Mouse (Mus musculus) forebrain, embryonic 15.5 days (tissue): ENCODE measurements around the gene Tmem128. TPM values are rescaled to one million over a fixed set of nuclear protein-coding genes. Genes with fewer than 3 reads are reported as not detected.

Source experiments
- ATAC-seq: fragments of 200-750 bp; cut with Nextera tagmentation; replicated peaks from 2 replicates; pipeline ENCODE4 v1.8.0; 2017; ENCODE audit warnings: mild to moderate bottlenecking, moderate TSS enrichment, moderate library complexity
- H3K27ac ChIP-seq: fragments of 300-500 bp; sonication (generic); replicated peaks from 2 replicates; pipeline ENCODE4 v1.5.1; 2015; ENCODE audit warnings: mild to moderate bottlenecking, inconsistent platforms
- H3K27me3 ChIP-seq: fragments of 300-500 bp; sonication (generic); 2 replicates; pipeline ENCODE4 v1.6.1; 2015; ENCODE audit warnings: inconsistent platforms
- H3K36me3 ChIP-seq: fragments of 300-500 bp; sonication (generic); 2 replicates; pipeline ENCODE4 v1.6.1; 2015; ENCODE audit warnings: mild to moderate bottlenecking, inconsistent platforms
- H3K4me1 ChIP-seq: fragments of 300-500 bp; sonication (generic); 2 replicates; pipeline ENCODE4 v1.6.1; 2015; ENCODE audit warnings: inconsistent platforms
- H3K4me2 ChIP-seq: fragments of 300-500 bp; sonication (generic); replicated peaks from 2 replicates; pipeline ENCODE4 v1.6.1; 2015; ENCODE audit warnings: mild to moderate bottlenecking, inconsistent platforms
- H3K4me3 ChIP-seq: fragments of 300-500 bp; sonication (generic); 2 replicates; pipeline ENCODE4 v1.5.1; 2015; ENCODE audit warnings: mild to moderate bottlenecking, inconsistent platforms
- H3K9ac ChIP-seq: fragments of 300-500 bp; sonication (generic); replicated peaks from 2 replicates; pipeline ENCODE4 v1.6.1; 2015; ENCODE audit warnings: mild to moderate bottlenecking, inconsistent platforms
- H3K9me3 ChIP-seq: fragments of 300-500 bp; sonication (generic); 2 replicates; pipeline ENCODE4 v1.6.1; 2016; ENCODE audit warnings: inconsistent platforms
- WGBS: fragments of 180-500 bp; shearing (Covaris S2); methylation state at CpG from one replicate; pipeline ENCODE4 v1.1.7; 2015; ENCODE audit warnings: mixed read lengths; 5-methylcytosine and 5-hydroxymethylcytosine counted together
- polyA plus RNA-seq: library from polyadenylated mRNA; unstranded; fragments of >200 nt; fragmentation: Nextera tagmentation; extraction: Ambion mirVana; gene quantifications from 2 replicates; pipeline ENCODE4 v1.2.1, GENCODE M21; 2015

Tmem128 gene
- polyA plus RNA-seq, 1 experiment from 2014 or later = 95.0 TPM

DNA sequence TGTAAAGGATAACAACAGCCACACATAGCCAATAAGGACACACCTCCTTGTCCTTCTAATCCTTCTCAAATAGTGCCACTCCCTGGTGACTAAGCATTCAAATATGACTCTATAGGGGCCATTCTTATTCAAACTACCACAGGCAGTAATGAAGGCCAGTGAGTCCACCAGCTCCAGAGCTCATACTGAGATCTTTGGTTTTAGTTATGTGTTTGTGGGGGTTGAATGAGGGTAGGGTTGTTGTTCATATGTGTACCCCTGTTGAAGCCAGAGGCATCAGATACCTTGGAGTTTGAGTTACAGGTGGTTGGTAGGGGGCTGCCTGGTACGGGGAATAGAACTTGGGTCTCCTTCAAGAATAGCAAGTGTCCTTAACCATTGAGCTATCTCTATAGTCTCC, 3.4 kb upstream of the Tmem128 start:
- H3K27ac ChIP-seq = no peak overlapping the region
- peaks cover 8% of the 10 kb centered on the region for H3K4me1 ChIP-seq
- no peak overlapping the region for H3K4me3 ChIP-seq
- no peaks in the 10 kb centered on the region for H3K27me3 ChIP-seq
- 96% methylated on average over 1 of the region's 1 CpGs for WGBS
- no peak for ATAC-seq
- H3K9ac ChIP-seq = no peak overlapping the region
- no peaks in the 10 kb centered on the region for H3K9me3 ChIP-seq
- H3K4me2 ChIP-seq = no peak overlapping the region
- no peaks in the 10 kb centered on the region for H3K36me3 ChIP-seq

DNA sequence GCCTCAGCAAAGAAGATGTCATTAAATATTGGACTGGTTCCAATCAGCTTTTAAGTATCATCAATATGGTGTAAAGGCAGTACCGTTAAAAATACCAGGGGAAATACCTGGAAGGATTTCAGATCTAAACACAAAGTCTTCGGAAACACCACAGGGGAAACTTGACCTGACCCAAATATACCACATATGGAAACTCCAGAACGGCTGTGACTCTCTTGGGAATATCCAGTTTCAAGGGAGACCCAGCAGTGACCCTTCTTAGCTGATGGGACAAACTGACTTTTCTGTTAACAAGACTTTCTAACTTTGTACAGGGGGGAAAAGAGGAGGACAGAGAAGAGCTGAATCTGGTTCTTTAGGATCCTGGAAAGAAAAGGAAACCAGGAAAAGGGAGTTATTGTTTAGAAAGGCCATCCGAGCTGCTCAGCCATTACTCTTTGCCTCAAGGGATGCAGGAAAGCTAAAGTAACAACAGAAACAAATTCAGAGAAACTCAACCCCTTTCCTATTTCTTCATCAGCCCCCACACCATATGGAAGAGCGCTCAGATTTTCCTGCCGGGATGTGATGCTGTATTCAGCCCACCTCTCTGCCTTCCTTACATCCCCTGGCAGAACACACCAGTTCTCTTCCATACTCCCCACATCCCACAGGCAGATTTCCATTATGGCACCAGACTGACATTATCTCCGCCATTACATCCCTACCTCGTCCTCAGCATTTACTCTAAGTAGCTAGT, 1.8 kb upstream of the Tmem128 start:
- 90% methylated on average over 8 of the region's 8 CpGs for WGBS
- Histone ChIP-seq H3K27ac (no peak overlapping the region), H3K4me2 (no peak overlapping the region), H3K27me3 (no peaks in the 10 kb centered on the region), H3K9ac (no peak overlapping the region), H3K36me3 (peaks cover 9% of the 10 kb centered on the region; the same call in 1 of the 2 replicates), H3K4me3 (no peak overlapping the region), H3K4me1 (peaks cover 8% of the 10 kb centered on the region), H3K9me3 (no peaks in the 10 kb centered on the region)
- no peak for ATAC-seq

DNA sequence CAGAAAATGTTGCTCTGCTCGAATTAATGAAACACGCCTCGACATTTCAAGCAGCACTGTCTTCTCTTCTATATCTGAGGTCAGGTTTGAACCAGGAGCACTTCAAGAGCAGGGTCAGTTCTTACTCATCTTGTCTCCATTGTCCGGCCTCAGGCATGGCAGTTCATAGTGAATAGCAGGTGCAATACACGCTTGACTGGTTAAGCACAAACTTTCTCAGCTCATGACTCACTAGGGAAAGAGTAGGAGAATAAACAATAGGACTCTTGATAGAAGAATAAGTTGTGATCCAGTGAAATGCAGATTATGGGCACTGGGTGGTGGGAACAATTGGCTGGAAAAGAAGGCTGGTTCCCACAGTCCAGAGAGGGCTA, 1.2 kb upstream of the Tmem128 start:
- H3K36me3 ChIP-seq = peaks cover 14% of the 10 kb centered on the region; the same call in 1 of the 2 replicates
- H3K4me3 ChIP-seq = no peak overlapping the region
- H3K9me3 ChIP-seq = no peaks in the 10 kb centered on the region
- no peak overlapping the region for H3K27ac ChIP-seq
- H3K4me2 ChIP-seq = no peak overlapping the region
- 87% methylated on average over 5 of the region's 5 CpGs for WGBS
- ATAC-seq = no peak
- no peaks in the 10 kb centered on the region for H3K27me3 ChIP-seq
- no peak overlapping the region for H3K9ac ChIP-seq
- peaks cover 8% of the 10 kb centered on the region for H3K4me1 ChIP-seq

DNA sequence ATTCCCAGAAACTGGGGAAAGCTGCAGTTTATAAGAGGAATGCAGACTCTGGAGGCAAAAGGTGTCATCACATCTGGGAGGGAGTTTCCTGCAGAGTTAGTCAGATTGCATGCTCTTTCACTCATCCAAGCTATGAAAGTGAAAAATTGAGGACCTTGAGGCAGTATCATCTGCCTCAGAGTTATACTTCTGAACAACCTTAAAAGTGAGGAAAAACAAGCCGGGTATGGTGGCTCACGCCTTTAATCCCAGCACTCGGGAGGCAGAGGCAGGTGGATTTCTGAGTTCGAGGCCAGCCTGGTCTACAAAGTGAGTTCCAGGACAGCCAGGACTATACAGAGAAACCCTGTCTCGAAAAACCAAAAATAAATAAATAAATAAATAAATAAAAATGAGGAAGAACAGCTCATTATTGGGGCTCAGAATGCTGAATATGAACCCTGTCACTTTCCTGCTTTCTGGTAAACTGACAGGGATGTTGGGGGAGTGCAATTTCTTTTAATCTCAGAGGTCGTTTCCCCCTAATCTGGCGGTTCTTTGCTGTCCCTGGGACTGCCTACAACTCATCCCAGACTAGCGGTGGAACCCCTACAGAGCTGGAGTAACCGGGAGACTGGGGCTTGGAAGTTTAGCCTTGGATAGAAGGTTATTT, 404 bp upstream of the Tmem128 start:
- Histone ChIP-seq H3K4me3 (peak overlapping the region; percentile 62), H3K36me3 (peaks cover 23% of the 10 kb centered on the region), H3K9ac (peak overlapping the region; percentile 78), H3K4me1 (peaks cover 8% of the 10 kb centered on the region), H3K4me2 (peak overlapping the region; percentile 88), H3K9me3 (no peaks in the 10 kb centered on the region), H3K27me3 (no peaks in the 10 kb centered on the region), H3K27ac (peak overlapping the region; percentile 72)
- 45% methylated on average over 9 of the region's 9 CpGs for WGBS
- ATAC-seq = peak; percentile 46

DNA sequence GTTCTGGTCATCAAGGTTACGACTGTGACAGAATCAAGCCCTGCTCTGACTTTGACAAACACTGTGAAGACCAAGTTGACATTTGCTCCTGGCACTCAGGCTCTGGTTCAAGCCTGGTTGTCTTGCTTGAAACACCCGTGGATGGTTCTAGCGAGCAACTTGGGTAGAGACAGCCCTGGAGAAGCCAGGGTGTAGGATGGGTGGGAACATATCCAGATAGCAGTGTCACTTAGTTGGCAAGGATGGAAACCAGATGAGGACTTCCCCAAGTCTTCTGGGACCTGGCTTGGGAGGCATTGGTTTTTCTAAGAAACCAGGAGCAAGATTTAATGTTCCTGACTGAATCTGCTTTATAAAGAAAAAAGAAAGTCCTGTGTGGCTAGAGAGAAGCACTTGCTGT, 11.0 kb downstream of the Tmem128 start:
- H3K27ac ChIP-seq = no peak overlapping the region
- no peaks in the 10 kb centered on the region for H3K9me3 ChIP-seq
- H3K4me1 ChIP-seq = no peaks in the 10 kb centered on the region
- ATAC-seq = no peak
- WGBS = 84% methylated on average over 3 of the region's 3 CpGs
- H3K27me3 ChIP-seq = peaks cover 19% of the 10 kb centered on the region
- H3K4me2 ChIP-seq = no peak overlapping the region
- no peak overlapping the region for H3K9ac ChIP-seq
- H3K36me3 ChIP-seq = peaks cover 34% of the 10 kb centered on the region
- H3K4me3 ChIP-seq = no peak overlapping the region

DNA sequence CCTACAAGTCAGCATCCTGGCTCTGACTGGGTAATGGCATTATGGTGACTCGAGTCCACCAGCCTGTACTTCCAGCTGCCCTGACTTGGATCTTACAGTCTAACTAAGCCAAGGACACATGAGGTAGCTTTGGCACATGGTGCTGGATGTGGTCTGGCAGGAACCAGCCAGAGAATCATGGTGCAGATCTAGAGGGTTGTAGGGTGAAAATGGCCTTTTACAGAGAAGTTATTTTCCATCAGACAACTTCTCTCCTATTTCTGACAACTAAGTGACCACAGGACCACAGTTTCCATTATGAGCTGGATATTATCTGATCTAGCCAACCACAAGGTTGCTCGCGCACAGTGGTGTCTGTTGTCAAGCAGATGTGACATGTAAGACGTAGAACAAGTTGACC, 13.8 kb downstream of the Tmem128 start:
- Histone ChIP-seq H3K9me3 (no peaks in the 10 kb centered on the region), H3K9ac (no peak overlapping the region), H3K4me2 (no peak overlapping the region), H3K36me3 (peaks cover 13% of the 10 kb centered on the region; the same call in 1 of the 2 replicates), H3K4me1 (peaks cover 18% of the 10 kb centered on the region), H3K4me3 (no peak overlapping the region), H3K27ac (no peak overlapping the region), H3K27me3 (peaks cover 46% of the 10 kb centered on the region)
- WGBS = 89% methylated on average over 4 of the region's 4 CpGs
- ATAC-seq = no peak

DNA sequence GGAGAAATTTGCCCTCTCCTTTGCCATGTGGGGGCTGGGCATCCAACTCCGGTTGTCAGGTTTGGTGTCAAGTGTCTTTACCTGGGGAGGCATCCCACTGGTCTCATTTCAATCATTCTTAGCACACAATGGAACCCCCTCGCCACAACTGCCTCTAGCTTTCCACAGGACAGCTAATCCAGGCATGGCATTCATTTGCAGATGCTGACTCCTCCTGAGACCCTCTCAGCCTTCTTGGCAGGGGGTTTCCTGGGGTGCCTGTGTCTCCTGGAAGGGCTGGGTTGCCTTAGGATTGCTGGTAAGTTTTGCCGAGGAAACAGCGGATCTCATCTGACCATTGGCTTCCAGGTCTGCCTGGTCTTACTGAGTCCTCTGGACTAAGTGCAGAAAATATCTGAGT, 15.8 kb downstream of the Tmem128 start, which contains the start of gene Otop1:
Gene Otop1 (plus strand): TSS at position 202 of the 400 bp plus-strand sequence.
- H3K27me3 ChIP-seq = peaks cover 60% of the 10 kb centered on the region
- H3K4me2 ChIP-seq = peak within 1 kb of the TSS; percentile 50
- no peak for ATAC-seq
- H3K27ac ChIP-seq = no peak within 1 kb of the TSS
- H3K4me3 ChIP-seq = peak within 1 kb of the TSS; percentile 13
- H3K4me1 ChIP-seq = peaks cover 18% of the 10 kb centered on the region
- peaks cover 10% of the 10 kb centered on the region; the same call in 1 of the 2 replicates for H3K36me3 ChIP-seq
- no peak within 1 kb of the TSS for H3K9ac ChIP-seq
- no peaks in the 10 kb centered on the region for H3K9me3 ChIP-seq
- WGBS = 7% methylated on average over 4 of the region's 4 CpGs

DNA sequence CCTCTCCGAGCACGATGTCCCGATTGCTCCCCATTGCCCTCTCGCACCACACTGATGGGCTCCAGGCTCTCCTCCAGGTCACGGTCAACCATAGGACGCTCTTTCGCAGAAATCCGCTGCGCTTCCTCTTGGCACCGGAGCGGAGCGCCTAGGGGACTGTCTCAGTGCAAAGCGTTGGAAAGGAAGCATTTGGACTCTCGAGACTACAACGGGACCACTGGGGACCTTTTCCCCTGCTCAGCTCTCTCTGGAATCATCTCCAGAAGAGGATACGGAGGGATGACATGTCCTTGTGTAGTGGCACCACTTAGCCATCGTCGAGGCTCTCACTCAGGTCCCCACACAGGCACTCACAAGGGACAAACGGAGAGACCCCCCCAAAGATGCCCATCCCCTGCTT, 16.5 kb downstream of the Tmem128 start:
- no peak for ATAC-seq
- Histone ChIP-seq H3K4me2 (peak overlapping the region; percentile 11), H3K4me3 (peak overlapping the region; percentile 13), H3K9me3 (no peaks in the 10 kb centered on the region), H3K36me3 (peaks cover 3% of the 10 kb centered on the region; the same call in 1 of the 2 replicates), H3K27me3 (peaks cover 60% of the 10 kb centered on the region), H3K4me1 (peaks cover 18% of the 10 kb centered on the region), H3K27ac (no peak overlapping the region), H3K9ac (no peak overlapping the region)
- 0% methylated on average over 19 of the region's 19 CpGs for WGBS

DNA sequence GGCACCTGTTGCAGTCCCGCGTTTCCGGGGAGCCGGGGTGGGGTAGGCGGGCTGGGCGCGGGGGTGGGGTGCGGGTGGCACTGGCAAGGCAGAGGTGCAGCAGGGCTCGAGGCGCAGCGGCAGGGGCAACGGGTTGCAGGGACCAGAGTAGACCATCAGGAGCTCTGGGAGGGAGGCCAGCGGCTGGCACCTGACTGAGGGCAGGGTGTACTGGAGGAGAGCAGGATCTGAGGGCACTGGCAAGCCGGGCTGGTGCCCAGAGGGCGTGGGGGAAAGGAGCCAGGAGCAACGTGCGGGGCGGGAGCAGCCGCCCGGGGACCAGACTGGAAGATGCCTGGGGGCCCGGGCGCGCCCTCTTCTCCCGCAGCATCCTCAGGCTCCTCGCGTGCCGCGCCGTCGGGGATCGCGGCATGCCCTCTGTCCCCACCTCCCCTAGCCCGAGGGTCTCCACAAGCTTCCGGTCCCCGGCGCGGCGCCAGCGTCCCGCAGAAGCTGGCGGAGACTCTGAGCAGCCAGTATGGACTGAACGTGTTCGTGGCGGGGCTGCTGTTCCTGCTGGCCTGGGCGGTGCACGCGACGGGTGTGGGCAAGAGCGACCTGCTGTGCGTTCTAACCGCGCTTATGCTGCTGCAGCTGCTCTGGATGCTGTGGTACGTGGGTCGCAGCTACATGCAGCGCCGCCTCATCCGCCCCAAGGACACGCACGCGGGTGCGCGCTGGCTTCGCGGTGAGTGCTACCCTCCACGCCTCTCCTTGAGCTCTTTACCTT, 17.3 kb downstream of the Tmem128 start:
- Histone ChIP-seq H3K9me3 (no peaks in the 10 kb centered on the region), H3K4me2 (peak overlapping the region; percentile 50), H3K27me3 (peaks cover 60% of the 10 kb centered on the region), H3K36me3 (no peaks in the 10 kb centered on the region), H3K9ac (peak overlapping the region; percentile 23; the same call in 1 of the 2 replicates), H3K4me3 (peak overlapping the region; percentile 37), H3K4me1 (peaks cover 18% of the 10 kb centered on the region), H3K27ac (no peak overlapping the region)
- peak; percentile 56; the same call in 1 of the 2 replicates for ATAC-seq
- WGBS = under 1% methylated on average over 52 of the region's 65 CpGs

DNA sequence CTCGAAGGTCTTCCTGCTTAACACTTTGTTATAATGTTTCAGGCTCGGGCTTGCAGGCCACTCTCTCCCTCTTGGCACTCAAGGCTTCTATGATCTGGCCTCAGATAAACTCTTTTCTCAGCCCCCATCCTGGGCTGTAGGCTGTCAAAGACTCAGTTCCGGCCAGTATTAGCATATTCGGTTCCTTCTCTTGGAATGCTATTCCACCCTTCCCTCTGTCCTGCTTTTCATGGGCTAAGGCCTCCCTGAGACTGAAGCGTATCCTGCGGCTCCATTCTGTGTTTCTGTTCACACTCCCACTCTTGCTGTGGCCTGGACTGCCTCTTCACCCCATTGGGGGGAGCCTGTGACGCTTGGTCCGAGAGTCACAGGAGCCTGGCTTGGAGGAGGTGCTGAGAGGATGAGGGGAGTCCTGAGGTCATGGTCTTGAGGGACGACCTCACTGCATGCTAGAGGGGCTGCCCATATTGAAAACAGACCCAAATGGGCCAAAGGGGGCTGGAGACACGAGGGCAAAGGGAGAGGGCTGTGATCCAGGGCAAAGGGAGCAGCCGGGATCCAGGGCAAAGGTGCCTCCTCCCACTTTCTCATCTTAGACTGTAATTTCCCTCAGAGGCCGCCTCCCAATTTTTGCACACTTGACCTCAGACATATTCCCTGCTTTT, 18.1 kb downstream of the Tmem128 start:
- H3K4me2 ChIP-seq = peak overlapping the region; percentile 50
- H3K4me1 ChIP-seq = peaks cover 18% of the 10 kb centered on the region
- no peak overlapping the region for H3K27ac ChIP-seq
- peak overlapping the region; percentile 23; the same call in 1 of the 2 replicates for H3K9ac ChIP-seq
- peaks cover 60% of the 10 kb centered on the region for H3K27me3 ChIP-seq
- H3K9me3 ChIP-seq = no peaks in the 10 kb centered on the region
- ATAC-seq = no peak
- H3K36me3 ChIP-seq = no peaks in the 10 kb centered on the region
- whole genome bisulfite sequencing = 22% methylated on average over 12 of the region's 12 CpGs
- peak overlapping the region; percentile 37 for H3K4me3 ChIP-seq

DNA sequence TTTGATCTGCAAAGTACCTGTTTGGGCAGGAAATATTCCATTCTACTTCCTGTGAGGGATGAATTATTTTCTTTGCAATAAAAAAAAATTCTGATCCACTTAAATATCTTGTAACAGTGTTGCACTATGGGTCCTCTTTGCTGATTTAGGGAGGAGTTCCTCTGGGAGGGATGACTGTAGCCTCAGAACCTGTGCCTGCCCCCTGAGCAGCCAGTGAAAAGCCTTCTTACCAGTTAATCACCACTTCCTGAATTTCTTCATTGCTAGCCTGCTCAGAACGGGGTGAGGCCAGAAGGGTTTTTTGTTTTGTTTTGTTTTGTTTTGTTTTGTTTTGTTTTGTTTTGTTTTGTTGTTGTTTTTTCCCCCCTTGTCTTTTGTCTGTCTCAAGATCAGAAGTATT, 20.1 kb downstream of the Tmem128 start:
- WGBS = 35% methylated on average over 1 of the region's 1 CpGs
- peaks cover 49% of the 10 kb centered on the region for H3K27me3 ChIP-seq
- no peak for ATAC-seq

More for the DNA sequence above, 20.1 kb downstream of the Tmem128 start:
- H3K9me3 ChIP-seq = no peaks in the 10 kb centered on the region
- no peak overlapping the region for H3K9ac ChIP-seq
- no peak overlapping the region for H3K4me2 ChIP-seq
- no peak overlapping the region for H3K4me3 ChIP-seq
- H3K36me3 ChIP-seq = no peaks in the 10 kb centered on the region
- peaks cover 18% of the 10 kb centered on the region for H3K4me1 ChIP-seq
- no peak overlapping the region for H3K27ac ChIP-seq
